Mouse (Mus musculus) forebrain, embryonic 16.5 days (tissue): ENCODE data around the gene Srrm4. TPM values are rescaled to one million over a fixed set of nuclear protein-coding genes. Genes with fewer than 3 reads are reported as not detected.

ENCODE experiments used
- ATAC-seq: fragments of 200-750 bp; cut with Nextera tagmentation; 2 replicates; pipeline ENCODE4 v1.8.0; 2017; ENCODE audit warnings: mild to moderate bottlenecking, moderate library complexity
- H3K27ac ChIP-seq: fragments of 300-500 bp; sonication (generic); 2 replicates; pipeline ENCODE4 v1.5.1; 2014; ENCODE audit warnings: low read length, control low read depth
- H3K27me3 ChIP-seq: fragments of 300-500 bp; sonication (generic); replicated peaks from 2 replicates; pipeline ENCODE4 v1.6.1; 2014; ENCODE audit warnings: low read length; ENCODE audit not compliant: control insufficient read depth, insufficient read depth
- H3K36me3 ChIP-seq: fragments of 300-500 bp; sonication (generic); 2 replicates; pipeline ENCODE4 v1.6.1; 2014; ENCODE audit not compliant: control insufficient read depth, insufficient read depth
- H3K4me1 ChIP-seq: fragments of 300-500 bp; sonication (generic); replicated peaks from 2 replicates; pipeline ENCODE4 v1.6.1; 2014; ENCODE audit warnings: low read length; ENCODE audit not compliant: control insufficient read depth, insufficient read depth
- H3K4me2 ChIP-seq: fragments of 300-500 bp; sonication (generic); 2 replicates; pipeline ENCODE4 v1.6.1; 2014; ENCODE audit warnings: mild to moderate bottlenecking, low read length, control low read depth
- H3K4me3 ChIP-seq: fragments of 300-500 bp; sonication (generic); replicated peaks from 2 replicates; pipeline ENCODE4 v1.5.1; 2014; ENCODE audit warnings: mild to moderate bottlenecking, low read length, control low read depth
- H3K9ac ChIP-seq: fragments of 300-500 bp; sonication (generic); replicated peaks from 2 replicates; pipeline ENCODE4 v1.6.1; 2014; ENCODE audit warnings: low read depth, low read length, control low read depth
- H3K9me3 ChIP-seq: fragments of 300-500 bp; sonication (generic); 2 replicates; pipeline ENCODE4 v1.6.1; 2016; ENCODE audit warnings: low read length; ENCODE audit not compliant: control insufficient read depth
- WGBS: fragments of 180-500 bp; shearing (Covaris S2); extraction: QIAGEN DNeasy Blood & Tissue Kit; methylation state at CpG from one replicate; pipeline ENCODE4 v1.1.7; 2014; 5-methylcytosine and 5-hydroxymethylcytosine counted together
- polyA plus RNA-seq: library from polyadenylated mRNA; unstranded; fragments of >200 nt; fragmentation: Nextera tagmentation; extraction: Ambion mirVana; gene quantifications from 2 replicates; pipeline ENCODE4 v1.2.1, GENCODE M21; 2015

Srrm4 gene
- polyA plus RNA-seq, 1 experiment from 2014 or later: 33.9 TPM

DNA sequence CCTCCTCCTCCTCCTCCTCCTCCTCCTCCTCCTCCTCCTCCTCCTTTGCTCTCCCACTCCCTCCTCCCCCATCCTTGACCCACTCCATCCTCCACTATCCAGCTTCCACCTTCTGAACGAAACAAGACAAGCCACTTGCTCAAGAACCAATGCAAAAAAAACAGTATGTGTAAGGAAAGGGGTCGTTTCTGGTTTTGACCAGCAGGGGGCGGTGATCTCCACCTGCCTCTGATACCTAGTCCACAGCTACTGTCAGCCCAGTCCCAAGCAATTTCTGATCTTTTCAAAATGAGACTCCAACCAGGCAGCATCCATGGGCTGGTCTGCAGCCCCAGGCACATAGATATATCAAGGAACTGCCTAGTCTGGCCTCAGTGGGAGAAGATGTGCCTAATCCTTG lies 53.1 kb downstream of the Srrm4 start:
- no peak overlapping the region for H3K9ac ChIP-seq

DNA sequence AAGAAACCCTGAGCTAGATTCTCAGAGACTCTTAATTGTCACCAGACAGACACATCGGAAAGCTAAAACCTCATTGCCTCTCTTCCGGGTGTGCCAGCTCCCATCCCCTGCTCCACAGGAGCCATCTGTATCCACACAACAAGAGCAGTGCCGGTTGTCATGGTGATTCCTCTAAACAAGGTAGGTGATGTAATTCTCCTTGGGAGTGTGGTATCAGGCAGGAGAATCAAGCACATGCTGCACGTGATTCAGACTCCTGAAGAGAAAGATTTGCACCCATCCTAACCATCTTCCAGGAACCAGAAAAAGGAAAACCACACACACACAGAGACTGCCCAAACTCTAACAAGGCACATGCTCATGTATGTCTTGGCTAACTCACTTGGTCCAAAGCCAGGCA lies 65.3 kb downstream of the Srrm4 start:
- Histone ChIP-seq H3K27me3 (no peaks in the 10 kb centered on the region), H3K9me3 (no peaks in the 10 kb centered on the region), H3K4me2 (no peak overlapping the region), H3K4me3 (no peak overlapping the region), H3K36me3 (0 out of 2 replicates have a peak, but pooled peaks cover 2% of the 10 kb centered on the region), H3K9ac (no peak overlapping the region), H3K4me1 (peaks cover 19% of the 10 kb centered on the region), H3K27ac (peak overlapping the region; percentile 53)
- peak; percentile 88 for ATAC-seq
- WGBS: 14% methylated on average over 4 of the region's 4 CpGs

More for the DNA sequence above, 53.1 kb downstream of the Srrm4 start:
- Histone ChIP-seq H3K27me3 (no peaks in the 10 kb centered on the region), H3K4me2 (no peak overlapping the region), H3K4me1 (peaks cover 14% of the 10 kb centered on the region), H3K36me3 (no peaks in the 10 kb centered on the region), H3K4me3 (no peak overlapping the region), H3K9me3 (no peaks in the 10 kb centered on the region), H3K27ac (no peak overlapping the region)
- 59% methylated on average over 3 of the region's 3 CpGs for WGBS
- no peak for ATAC-seq

DNA sequence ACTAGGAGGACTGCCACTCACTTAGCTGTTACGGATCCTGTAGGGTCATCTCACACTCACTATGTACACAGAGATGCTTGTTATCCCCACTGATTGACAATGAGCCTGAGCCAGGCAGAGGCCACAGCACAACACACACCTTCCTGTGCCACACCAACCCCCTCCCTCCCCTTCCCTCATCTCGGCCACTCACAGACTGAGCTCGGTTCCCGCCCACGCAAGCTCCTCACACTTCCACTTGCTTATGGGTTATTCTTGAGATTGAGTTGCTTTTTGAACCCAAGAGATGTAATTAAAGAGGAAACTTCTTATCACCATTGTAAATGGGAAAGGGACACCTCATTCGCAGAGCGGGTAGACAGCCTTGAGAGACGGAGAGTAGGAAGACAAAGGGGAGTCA lies 66.3 kb downstream of the Srrm4 start:
- Histone ChIP-seq H3K27me3 (no peaks in the 10 kb centered on the region), H3K4me3 (no peak overlapping the region), H3K27ac (peak overlapping the region; percentile 50), H3K4me2 (no peak overlapping the region), H3K9ac (no peak overlapping the region), H3K36me3 (0 out of 2 replicates have a peak, but pooled peaks cover 2% of the 10 kb centered on the region), H3K4me1 (peaks cover 19% of the 10 kb centered on the region), H3K9me3 (no peaks in the 10 kb centered on the region)
- no peak for ATAC-seq
- WGBS: 77% methylated on average over 8 of the region's 8 CpGs

DNA sequence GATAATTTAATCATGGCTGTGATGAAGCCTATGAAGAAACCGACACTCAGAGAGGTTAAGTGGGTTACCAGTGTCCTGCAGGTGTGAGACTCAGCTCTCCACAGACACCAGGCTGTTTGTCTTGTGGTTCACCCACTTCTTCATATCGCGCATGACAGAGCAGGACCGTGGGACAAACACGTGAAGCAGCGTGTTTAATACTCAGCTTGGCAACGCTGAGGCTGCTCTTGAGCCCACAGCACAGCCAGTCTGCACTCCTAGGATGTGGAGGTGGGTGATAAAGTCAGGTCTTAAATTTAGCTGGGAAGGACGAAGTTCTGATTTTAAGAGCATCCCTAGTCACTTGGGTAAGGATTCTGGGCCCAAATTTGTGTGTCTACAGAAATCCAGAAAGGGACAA lies 68.1 kb downstream of the Srrm4 start:
- Histone ChIP-seq H3K27me3 (no peaks in the 10 kb centered on the region), H3K27ac (no peak overlapping the region)

DNA sequence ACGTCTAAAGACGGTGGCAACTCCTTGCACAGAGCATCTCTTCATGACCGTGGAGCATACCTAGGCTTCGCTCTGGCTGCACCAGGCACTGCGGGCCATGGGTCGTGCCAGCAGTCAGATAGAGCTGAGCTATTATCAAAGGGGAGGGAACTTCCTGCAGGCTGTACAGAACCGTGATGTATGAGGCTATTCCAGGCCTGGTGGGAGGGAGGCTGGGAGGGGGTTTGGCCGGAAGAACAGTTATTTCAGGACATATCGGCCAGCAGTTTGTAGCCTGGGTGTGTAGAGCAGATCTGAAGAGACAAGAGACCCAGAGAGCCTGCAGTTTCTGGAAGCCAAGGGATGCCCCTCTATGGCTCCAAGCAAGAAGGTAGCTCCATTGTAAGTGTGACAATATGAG lies 68.5 kb downstream of the Srrm4 start:
- 67% methylated on average over 9 of the region's 9 CpGs for WGBS
- H3K27ac ChIP-seq: no peak overlapping the region
- no peak; the same call in 1 of the 2 replicates for ATAC-seq
- H3K4me1 ChIP-seq: peaks cover 16% of the 10 kb centered on the region
- H3K36me3 ChIP-seq: 0 out of 2 replicates have a peak, but pooled peaks cover 2% of the 10 kb centered on the region
- H3K27me3 ChIP-seq: no peaks in the 10 kb centered on the region
- no peaks in the 10 kb centered on the region for H3K9me3 ChIP-seq
- no peak overlapping the region for H3K4me3 ChIP-seq
- H3K9ac ChIP-seq: no peak overlapping the region
- no peak overlapping the region for H3K4me2 ChIP-seq

More for the DNA sequence above, 68.1 kb downstream of the Srrm4 start:
- 0 out of 2 replicates have a peak, but pooled peaks cover 2% of the 10 kb centered on the region for H3K36me3 ChIP-seq
- no peak overlapping the region for H3K4me2 ChIP-seq
- H3K4me1 ChIP-seq: peaks cover 16% of the 10 kb centered on the region
- no peaks in the 10 kb centered on the region for H3K9me3 ChIP-seq
- H3K9ac ChIP-seq: no peak overlapping the region
- ATAC-seq: no peak
- no peak overlapping the region for H3K4me3 ChIP-seq
- 90% methylated on average over 8 of the region's 8 CpGs for WGBS

DNA sequence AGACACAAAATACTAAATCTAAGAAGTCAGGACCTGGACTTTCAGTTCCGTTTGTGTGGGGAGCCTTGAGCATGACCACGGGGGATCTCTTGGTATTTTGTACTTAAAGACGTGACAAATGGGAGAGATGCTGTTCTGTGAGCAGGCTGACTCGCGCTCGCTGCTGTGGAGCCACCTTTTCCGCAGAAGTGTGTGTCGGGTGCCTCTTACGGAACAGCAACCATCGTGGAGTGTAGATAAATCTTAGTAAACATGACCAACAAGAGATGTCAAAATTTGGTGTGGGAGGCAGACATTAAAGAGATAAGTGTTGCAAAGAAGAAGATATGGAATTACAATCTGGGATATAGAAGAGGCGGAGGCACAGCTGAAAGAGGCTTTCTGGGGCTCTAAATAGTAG lies 69.3 kb downstream of the Srrm4 start:
- no peak for ATAC-seq
- 84% methylated on average over 11 of the region's 11 CpGs for WGBS

DNA sequence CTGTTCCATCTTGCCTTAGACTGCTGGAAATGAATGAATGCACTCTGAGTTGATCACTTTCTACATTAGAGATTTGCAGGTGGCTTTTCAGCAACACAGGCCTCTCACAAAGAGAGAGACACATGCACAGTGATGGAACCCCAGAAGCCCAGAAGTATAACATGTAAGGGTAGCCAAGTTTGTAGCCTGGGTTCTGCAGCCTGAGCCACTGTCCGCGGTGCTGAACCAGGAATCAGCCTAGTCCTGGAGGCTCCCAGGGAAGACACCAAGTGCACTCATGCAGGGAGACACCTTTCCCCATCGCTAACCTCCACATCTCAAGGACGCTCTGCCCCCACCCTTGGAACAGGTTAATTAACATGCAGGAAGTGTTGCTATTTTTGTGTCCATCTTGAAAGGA lies 73.6 kb downstream of the Srrm4 start:
- Histone ChIP-seq H3K36me3 (no peaks in the 10 kb centered on the region), H3K4me2 (no peak overlapping the region), H3K9me3 (no peaks in the 10 kb centered on the region), H3K27ac (no peak overlapping the region), H3K4me3 (no peak overlapping the region), H3K9ac (no peak overlapping the region), H3K27me3 (no peaks in the 10 kb centered on the region), H3K4me1 (no peaks in the 10 kb centered on the region)
- 22% methylated on average over 4 of the region's 4 CpGs for WGBS
- ATAC-seq: no peak

More for the DNA sequence above, 69.3 kb downstream of the Srrm4 start:
- Histone ChIP-seq H3K27ac (no peak overlapping the region), H3K4me3 (no peak overlapping the region), H3K27me3 (no peaks in the 10 kb centered on the region), H3K9ac (no peak overlapping the region), H3K9me3 (no peaks in the 10 kb centered on the region), H3K36me3 (0 out of 2 replicates have a peak, but pooled peaks cover 2% of the 10 kb centered on the region), H3K4me2 (no peak overlapping the region), H3K4me1 (peaks cover 16% of the 10 kb centered on the region)

DNA sequence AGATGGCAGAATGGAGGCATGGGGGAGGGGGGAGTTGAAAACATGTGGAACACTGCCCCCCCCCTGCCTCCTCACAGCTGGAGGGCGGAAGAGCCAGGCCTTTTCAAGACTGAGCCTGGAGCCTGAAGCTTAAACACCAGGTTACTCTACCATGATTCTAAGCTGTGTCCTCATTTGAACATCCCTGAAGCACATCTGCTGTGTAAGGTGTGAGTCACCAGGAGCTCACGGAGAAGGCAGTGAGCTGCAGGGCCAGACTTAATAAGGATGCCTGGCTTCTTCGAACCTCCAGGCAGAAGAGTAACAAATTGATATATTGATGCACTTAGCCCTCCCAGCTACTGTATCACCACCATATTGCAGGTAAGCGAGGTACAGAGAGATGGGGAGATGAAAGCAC lies 79.5 kb downstream of the Srrm4 start:
- H3K4me3 ChIP-seq: no peak overlapping the region
- no peaks in the 10 kb centered on the region for H3K9me3 ChIP-seq
- H3K9ac ChIP-seq: no peak overlapping the region
- H3K27me3 ChIP-seq: no peaks in the 10 kb centered on the region
- no peak overlapping the region for H3K27ac ChIP-seq
- no peak for ATAC-seq
- H3K4me1 ChIP-seq: peaks cover 19% of the 10 kb centered on the region; the same call in 1 of the 2 replicates
- no peaks in the 10 kb centered on the region for H3K36me3 ChIP-seq
- WGBS: 78% methylated on average over 4 of the region's 4 CpGs
- H3K4me2 ChIP-seq: no peak overlapping the region

DNA sequence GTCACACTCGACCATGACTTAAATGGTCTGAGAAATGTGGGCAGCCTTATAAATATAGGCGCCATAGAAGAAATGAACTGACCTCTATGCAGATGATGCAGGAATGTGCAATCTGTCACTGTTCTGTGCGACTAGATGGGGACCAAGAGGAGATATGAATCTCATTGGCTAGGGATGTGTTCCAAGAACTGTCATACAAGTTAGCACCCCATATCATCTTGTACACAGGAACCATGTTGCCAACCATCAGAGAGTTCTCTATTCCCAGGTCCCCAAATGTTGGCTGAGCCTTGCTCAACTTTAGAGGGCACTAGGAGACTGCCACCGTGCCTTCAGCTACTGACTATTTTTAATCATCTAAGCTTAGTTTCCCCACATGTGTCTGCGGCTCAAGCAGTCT lies 81.4 kb downstream of the Srrm4 start:
- no peak overlapping the region for H3K4me3 ChIP-seq
- no peaks in the 10 kb centered on the region for H3K36me3 ChIP-seq
- WGBS: 63% methylated on average over 5 of the region's 5 CpGs
- ATAC-seq: peak; percentile 67
- H3K4me1 ChIP-seq: peaks cover 19% of the 10 kb centered on the region; the same call in 1 of the 2 replicates
- peak overlapping the region; percentile 44 for H3K27ac ChIP-seq
- H3K9me3 ChIP-seq: no peaks in the 10 kb centered on the region
- H3K4me2 ChIP-seq: no peak overlapping the region
- no peaks in the 10 kb centered on the region for H3K27me3 ChIP-seq
- H3K9ac ChIP-seq: no peak overlapping the region

DNA sequence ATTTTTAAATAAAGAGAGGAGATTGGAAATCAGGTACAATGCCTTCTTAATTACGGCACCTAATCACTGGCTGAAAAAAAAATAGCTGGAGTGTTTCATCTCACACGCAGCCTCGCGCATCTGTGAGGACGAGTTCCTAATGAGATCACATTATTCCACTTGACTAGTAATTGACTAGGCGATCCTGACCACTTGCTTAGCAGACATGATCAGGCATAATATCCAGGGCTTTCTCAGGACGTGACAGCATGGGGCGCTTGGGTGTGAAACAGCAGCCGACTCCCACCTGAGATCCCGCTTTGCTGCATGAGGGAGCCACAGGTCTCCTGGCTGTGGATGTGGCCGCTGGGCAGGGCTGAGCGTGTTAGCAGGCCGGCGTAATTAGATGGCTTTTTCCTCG lies 90.3 kb downstream of the Srrm4 start:
- Histone ChIP-seq H3K9me3 (no peaks in the 10 kb centered on the region), H3K9ac (no peak overlapping the region)
- 9% methylated on average over 15 of the region's 15 CpGs for WGBS

More for the DNA sequence above, 90.3 kb downstream of the Srrm4 start:
- Histone ChIP-seq H3K4me2 (no peak overlapping the region), H3K36me3 (no peaks in the 10 kb centered on the region), H3K4me3 (no peak overlapping the region), H3K4me1 (peaks cover 24% of the 10 kb centered on the region), H3K27ac (no peak overlapping the region), H3K27me3 (no peaks in the 10 kb centered on the region)
- no peak for ATAC-seq
